Mouse (Mus musculus) cerebellum, adult 18-20 months (tissue): Measurements from ENCODE around the gene Nkd2.

Experiments
- DNase-seq, 2 experiments: peaks; one replicate each; pipeline ENCODE4 v3.0.0; 2021

Gene Nkd2

DNA sequence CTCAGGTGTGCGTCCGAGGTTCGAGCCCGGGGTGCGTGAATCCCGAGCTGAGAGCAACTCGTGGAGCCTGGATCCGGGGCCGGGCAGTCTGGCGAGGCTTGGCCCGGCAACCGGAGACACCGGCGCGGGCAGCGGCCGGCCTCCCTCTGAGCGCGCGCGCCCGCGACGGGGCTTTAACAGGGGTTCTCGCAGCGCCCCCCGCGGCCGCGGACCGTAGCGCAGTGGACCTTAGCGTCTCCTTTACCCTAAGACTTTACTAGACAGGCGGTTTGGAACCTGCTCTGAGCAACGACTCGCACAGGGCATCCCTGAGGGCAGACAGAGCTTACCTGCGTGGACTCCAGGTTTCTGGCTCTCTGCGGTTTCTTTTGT lies at the start of gene Nkd2:
Nkd2 (minus strand) TSS at position 167 of the 372 bp plus-strand sequence.
- peak; percentile 19 to 43 for DNase-seq

DNA sequence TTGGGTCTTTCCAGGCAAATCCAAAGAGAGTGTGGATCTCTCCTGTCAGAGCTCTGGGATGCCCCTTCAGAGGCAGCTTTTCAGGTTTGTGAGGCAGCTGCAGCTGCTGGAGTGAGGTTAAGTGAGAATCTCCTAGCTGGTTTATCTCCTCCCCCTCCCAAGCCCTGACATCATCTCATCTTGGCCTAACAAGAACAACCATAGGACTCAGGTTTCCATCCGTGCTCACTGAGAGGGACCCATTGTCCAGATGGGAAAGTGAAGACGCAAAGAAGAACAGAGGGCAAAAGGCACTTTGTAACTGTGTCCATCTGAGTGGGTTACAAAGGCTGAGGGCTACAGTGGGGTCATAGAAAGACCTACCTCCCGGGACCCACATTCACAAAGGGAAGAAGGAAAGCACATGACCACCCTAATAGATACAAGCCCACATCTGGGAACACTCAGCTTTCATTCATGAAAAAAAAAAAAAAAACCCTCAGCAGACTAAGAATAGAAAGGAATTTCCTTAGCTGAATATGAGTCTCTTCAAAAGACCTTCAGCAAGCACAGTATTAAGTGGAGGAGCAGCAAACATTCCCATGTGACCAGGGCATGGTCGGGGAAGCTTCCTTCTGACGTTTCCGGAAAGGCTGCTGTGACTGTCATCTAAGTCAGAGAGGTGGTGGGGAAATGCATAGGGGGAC lies 45.2 kb upstream of the Nkd2 start:
- no peak for DNase-seq

DNA sequence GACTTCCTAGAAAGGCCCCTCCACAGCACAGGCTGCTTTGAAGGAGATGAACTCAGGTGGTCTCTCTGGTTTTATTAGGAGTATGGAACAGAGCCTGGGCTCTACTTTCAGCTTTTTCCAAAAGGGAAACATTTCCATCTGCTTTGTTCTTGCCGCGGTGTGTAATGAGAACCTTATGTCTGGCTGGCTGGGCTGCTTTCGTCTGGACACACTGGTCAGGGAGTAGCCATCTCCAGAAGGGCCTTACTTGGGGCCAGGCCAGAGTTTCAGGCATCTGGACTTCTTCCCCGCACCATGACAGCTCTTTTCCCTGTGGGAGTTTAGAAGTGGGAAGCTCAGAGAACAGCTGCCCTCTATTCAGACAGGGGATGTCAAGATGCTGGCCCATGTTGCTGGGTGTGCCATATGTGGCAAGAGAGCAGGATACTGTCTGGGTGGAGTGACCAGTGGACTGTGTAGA lies 40.0 kb upstream of the Nkd2 start:
- DNase-seq = no peak

DNA sequence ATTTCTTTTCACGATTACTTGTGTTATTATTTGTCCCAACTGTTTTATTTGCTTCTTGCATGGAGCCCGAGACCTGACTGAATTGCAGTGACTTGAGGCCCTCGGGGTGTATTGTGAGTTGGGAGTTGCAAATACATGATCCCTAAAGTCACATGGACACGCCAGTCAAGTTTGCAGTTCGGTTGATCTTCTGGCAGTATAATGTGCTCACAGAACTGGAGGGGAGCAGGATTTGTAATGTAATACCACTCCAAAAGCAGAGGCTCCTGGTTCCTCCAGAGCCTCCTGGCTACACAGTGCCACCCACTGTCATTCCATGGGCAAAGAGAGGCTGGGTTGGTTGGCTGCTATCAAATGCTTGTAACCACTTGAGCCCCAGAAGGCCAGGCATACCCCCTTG lies 39.2 kb upstream of the Nkd2 start:
- DNase-seq = no peak

DNA sequence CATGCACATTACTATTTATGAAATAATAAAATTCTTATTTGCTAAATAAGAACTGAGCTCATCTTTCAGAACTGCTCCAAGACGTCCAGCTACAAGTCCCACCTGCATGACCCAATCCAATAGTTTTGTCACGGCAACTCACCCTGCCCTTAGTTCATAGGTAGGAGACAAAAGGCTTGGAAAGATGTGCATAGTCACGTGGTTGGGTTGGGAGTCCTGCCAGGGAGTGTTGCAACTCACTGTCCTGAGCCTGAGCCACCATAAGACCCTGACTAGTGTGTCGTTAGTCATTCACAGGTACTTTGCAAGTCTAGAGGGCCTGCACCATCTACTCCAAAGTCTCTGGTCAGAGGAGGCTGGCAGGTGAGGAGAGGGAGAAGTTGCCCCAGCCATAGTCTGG lies 38.6 kb upstream of the Nkd2 start:
- no peak for DNase-seq

DNA sequence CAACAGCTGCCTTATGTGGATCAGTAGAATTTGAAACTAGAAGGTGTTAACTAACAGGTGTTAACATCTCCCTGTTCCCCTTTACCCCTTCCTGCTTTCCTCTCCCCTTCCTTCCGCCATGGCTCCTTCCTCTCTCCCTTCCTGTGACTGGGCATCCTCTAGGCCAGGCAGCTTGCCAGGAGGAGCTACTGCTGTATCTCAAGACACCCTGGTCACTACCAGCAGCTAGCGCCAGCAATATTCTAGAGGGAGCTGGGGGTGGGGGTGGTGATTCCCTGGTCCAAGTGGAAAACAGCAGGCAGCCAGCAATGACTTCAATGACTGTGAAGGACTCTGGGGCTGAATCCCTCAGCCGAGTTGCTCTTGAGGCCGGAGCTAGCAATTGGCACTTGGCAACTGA lies 38.2 kb upstream of the Nkd2 start:
- DNase-seq = no peak

DNA sequence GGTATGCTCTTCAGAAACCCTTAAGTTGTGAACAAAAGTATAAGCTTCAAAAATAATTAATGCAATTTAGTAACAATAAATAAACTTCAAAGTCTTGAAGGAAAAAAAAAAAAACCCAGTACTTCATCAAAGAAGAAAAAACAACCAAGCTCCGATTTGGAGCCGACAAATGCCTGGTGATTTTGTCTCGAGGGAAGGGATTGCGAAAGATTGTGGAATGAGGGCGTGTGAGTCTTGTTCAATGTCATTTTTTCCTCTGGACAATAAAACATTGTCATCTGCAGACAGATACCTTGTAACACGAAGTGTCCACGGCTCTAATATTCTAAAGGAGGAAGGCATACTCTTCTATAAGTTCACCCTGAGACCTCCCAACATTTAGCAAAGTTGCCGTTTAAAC lies 33.9 kb upstream of the Nkd2 start:
- no peak for DNase-seq

DNA sequence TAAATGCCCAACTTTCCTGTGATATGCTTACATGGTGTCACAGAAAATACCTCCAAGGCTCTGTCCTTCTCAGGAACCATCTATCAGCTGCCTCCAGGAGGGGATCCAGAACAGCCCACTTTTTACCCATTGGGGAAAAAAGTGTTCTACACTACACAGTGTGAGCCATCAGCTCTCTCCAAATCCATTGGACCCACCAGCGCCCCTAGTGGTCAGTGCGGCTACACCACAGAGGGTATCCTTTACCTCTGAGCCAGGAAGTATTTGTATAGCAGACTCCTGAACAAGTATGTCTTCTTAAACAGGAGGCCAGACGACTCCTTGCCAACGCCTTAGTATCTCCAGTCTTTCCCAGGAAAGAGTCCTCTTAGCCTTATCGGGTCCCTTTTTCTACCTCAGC lies 32.4 kb upstream of the Nkd2 start:
- peak; percentile 20 to 24 for DNase-seq

DNA sequence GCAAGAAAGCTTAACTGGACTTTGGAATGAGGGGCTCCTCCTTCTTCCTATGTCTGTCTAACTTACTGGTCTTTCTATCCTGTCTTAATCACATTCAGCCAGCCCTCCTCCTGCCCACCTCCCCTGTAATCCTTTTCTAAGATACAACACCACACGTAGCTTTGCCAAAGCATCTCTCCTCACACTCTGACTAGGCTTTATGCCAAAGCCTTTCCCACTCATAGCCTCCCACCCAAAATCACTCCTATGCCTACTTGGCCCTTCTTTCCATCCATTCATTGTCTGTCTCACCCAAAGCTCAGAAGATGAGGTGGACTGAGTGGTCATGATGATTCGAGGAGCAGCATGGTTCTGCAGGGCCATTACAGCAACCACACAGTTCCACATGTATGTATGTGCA lies 24.7 kb upstream of the Nkd2 start:
- DNase-seq = no peak

DNA sequence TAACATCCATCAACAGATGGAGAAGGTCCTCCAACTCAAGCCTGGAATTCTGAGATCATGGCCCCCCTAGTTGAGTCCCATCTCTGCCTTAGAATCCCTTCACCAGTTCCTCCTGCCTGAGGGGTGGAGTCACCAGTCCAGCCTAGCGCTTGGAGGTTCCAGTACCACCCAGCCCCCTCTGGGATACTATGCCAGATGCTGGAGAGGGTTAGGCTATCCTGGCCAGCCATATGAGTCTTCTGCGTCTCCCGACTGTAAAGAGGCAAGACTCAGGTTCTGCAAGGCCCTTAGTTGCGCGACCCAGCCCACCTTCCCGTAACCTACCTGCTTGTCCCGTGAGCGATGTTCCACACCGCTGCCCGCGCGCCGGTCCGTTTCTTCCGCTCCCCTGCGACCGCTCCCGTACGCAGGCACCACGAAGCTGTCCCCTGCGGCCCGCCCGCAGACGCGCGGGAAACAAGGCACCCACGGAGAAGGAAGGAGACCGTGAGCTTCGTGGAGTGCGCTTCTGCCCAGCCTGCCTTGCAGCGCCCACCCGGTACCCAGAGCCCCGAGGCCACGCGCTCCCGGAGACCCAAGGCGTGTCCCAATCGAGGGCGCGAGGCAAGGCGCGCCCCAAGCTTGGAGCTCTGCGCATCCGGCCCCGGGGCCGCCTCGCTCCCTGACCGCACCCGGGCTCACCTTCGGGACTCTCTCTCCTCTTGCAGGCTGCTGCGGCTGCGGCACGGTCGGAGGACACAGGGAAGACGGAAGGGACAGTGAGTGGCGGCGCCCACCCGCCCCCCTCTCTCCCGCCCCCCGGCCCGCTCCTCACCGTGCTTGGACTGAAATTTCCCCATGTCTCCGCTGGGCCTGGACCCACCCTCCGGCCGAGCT lies 604 bp downstream of the Nkd2 start:
- DNase-seq = no peak

DNA sequence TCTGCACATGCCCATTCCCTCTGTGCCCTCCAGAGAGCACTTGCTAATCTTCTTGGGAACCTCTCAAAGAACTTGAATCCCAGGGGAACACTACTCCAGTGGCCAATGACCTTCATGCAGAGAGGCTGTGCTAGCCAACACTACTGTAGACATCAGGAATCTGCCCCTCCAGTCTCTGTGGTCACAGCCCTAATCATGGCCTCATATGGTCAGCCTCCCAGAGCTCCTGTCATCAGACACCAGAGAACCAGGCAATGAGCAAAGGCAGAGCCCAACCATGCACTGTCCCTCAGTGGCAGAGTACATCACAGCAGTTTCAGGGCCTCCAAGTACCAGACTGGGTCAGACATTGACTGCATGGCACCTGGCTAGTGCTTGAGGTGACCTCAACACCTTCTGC lies 4.7 kb downstream of the Nkd2 start:
- no peak for DNase-seq

DNA sequence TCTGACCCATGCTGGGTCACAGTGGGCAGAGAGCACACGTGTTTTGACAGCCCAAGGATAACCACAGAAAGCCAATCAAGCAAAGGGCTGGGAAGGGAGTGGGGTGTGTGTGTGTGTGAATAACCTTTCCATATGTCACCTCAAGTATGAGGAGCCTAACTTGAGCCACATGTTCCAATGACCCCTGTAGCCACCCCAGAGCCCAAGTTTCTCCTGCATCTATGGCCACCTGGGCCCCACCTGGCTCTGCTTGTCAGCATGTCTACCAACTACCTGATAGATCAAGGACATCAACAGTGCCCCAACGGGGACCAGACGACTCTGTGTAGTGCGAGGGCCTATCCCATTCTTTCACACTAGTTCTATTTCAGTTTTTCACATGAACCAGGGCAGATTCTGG lies 7.7 kb downstream of the Nkd2 start:
- no peak for DNase-seq

DNA sequence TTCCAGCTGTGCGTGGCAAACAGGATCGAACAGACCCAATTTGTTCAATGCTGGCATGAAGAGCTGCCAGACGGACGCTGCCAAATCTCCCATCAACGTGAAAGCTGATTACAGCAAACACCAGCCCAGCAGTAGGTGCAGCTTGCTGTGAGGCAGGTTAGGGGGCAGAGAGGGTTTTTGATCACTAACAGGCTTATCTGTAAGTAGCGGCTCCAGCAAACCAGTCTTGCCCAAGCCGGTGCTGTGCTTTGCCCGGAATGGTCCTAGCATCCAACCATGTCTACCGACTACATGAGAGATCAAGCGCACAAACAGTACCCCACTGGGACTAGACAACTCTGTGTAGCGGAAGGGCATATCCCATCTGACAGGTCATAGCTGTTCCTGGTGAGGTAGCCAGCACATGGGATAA lies 8.3 kb downstream of the Nkd2 start:
- DNase-seq = no peak

DNA sequence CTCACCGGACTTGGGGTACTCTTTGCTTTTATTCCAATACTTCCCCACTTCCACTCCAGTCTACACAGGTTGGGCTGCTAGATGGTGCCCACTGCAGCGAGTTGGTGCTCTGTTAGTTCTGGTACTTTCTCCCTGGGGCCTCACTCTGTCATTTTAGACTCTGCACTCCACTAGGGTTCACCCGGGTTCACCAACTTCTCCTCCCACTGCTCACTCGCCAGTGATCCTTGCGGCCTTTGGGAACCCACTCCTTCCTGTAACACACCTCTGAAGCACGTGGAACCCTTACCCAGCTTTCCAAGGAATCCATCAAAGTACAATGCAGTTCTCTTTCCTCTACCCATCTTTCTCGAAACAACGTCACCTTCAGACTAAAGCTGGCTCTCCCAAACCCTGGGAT lies 9.7 kb downstream of the Nkd2 start:
- DNase-seq = no peak

DNA sequence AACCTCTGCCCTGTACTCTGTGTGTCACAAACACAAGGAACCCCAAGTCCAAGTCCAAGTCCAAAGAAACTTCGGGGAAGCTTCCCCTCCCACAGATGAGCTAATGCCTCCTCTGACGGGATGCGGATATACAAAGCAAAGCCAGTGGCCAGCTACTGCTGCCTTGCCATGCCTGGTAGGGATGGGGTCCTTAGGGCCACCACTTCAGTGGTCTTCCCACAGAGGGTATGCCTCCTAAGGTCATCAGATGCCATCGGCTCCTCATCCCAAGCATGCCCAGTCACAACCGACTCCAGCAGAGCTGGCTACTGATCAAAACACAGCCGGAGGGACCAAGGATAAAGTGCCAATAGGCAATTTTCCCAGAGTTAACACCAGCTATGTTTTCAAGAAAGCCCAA lies 10.9 kb downstream of the Nkd2 start:
- DNase-seq = no peak

DNA sequence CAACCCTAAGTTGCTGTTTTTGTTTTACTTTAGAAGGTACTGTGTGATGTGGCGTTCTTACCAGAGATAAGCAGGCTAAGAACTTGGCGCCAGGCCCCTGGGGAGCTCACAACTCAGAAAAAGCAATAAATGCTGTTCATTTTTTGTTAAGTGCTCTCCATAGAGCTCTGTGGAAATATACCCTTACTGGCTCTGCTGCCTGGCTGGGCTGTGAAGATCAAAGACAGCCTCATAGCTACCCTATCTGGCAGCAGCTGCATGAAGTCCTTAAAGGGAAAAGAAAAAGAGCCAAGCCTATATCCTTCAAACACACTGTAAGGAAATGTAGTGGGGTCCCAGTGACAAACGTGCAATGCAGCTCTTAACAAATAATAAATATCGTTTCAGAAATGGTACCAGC lies 11.6 kb downstream of the Nkd2 start:
- DNase-seq = no peak

DNA sequence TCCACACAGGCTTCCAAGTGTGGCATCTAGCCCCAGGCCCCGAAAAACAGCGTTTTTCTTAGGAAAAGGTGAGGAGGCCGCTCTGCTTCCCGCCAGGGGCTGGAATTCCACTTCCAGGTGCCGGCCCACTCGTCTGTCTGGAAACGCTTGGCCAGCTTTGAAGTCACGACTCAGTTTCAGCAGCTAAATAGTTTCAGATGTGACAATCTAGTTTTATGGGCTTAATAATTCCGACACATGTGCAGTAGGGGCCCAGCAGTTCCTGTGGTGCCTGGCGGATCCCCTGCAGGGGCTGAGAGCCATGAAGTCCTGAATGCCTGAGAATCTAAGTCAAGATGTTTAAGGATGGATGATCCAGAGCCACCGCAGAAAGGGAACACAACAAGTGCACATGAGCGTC lies 13.6 kb downstream of the Nkd2 start:
- DNase-seq = no peak

DNA sequence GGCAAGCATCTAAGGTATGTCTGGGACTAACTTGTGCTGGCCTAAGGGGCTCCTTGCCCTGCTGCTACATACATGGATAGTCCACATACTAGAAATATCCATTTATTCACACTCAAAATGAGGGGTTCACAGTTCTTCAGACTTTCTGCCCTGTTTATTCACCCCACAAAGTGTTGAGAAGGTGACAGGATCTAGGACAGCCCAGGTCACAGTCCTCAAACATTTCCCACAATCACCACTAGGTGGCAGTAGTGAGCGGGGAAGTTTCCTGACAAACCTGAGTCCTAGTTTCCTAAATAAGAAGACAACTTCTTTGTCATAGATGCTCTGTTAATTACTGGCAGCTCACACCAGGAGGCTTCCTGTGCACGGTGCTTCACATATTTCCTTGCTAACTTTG lies 15.9 kb downstream of the Nkd2 start:
- DNase-seq = peak; percentile 35 to 62

DNA sequence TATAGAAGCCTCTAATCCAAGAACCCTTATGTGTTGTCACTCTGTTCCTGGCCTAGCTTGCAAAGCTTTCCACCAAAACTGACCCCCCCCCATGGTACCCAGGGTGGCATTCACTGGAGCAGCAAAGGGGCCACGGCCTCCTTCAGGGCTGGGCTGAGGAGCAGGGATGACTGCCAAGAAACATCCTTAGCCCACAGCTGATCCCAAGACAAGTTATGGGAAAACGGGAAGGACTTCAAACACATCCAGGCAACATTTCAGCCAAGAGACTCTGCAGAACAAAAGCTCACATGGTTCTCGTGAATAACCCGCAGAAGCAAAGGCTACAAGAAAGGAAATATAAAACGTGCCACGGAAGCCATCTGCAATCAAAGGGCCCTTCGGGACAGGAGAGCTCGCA lies 20.2 kb downstream of the Nkd2 start:
- no peak for DNase-seq

DNA sequence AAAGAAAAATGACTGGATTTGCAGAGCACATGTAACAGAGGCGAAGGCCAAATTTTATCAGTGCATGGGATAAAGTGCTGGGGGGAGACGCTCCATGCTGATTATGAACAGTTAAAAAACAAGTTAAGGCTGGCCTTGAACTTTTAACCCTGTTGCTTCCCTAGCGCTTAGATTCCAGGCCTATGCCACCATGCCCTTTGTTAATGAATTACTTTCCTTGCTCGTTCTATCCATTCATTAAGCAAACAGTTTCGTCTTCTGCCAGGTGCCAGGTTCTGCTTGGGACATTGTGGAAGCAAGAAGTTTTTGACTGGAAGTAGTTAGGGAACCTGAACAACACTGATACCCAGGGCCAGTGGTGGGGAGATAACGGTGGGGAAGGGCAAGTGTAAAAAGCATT lies 23.7 kb downstream of the Nkd2 start:
- DNase-seq = no peak

DNA sequence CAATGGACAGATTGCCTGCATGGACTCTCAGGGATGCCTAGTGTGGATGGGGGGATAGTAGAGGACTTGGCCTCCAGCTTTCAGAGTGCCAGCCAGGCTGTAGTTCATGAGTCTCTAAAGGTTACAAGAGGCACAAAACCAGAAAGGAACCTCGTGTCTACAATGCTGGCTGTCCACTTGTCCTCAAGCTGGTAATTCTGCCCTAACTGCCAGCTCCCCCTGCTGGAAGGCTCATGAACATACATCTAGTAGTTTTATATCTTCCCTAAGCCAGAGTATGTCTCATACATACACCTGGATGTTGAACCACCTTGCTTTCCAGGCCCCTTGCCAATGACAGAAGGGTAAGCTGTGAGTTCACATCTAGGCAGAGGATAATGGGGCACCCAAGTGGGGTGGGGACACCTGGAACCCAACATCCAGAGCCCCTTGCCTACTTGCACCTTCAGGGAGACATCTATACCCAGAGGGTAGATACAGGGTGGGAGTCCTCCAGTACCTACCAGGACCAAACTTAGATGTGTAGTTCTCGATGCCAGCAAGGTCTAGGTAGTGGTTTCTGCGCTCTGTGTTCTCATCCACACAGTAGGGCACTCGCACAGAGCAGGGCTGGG lies 25.1 kb downstream of the Nkd2 start:
- peak; percentile 26 to 41 for DNase-seq

DNA sequence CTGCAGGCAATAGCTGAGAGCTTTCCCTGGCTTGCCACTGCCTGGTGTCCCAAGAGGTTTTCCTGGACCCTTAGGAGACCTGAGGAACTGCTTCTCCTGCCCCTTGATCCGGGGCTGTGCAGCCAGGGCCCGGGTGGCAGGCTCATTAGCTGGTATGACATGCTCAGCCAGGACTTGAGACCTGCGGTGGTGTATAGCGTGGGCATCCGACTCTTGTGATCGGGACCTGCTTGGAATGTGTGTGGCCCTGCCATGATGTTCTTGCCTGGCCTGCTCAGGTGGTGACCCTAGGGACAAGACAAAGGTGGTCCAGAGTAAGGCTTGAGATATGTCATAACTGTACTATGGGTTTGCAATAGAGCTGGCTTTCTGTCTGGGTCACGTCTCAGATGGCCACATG lies 26.2 kb downstream of the Nkd2 start:
- DNase-seq = no peak

DNA sequence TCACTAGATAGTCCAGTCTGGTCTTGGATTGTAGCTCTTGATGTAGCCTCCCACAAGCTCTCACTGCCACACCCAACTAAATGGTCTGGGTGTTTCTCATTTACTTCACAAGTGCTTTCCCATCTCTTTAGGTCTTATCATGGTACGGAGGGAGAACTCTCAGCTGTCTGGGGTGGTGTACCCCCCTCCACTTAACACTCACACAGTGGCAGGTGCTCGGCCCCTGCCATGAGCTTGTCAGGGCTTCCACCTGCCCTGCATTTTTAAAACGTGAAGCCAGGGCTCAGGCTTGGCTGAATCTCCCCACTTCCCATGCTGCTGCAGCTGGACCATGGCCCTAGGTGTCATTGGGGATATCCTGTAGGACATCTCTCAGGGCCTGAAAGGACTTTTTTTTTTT lies 28.5 kb downstream of the Nkd2 start:
- no peak for DNase-seq

DNA sequence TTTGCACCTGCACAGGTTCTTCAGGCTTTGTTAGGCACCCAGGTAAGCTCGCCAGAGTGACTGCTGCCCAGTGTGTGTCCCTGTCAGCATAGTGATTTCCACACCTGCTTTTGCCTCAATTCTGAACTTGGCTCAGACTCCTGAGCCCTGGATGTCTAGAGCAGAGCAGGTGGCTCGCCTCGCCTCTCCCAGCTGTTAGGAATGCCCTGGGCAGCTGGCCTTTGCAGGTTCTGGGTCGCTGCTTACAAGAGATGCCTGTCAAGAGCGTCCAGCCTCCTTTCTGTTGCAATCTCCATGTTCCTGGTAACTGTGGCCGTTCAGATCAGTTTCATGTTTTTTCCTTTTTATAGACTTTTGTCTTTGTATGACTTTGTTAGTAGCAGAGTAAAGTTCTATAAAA lies 31.1 kb downstream of the Nkd2 start:
- no peak for DNase-seq
